Mouse (Mus musculus): ENCODE measurements at regions not wholly inside any gene's neighbourhood (a gene's known extent, or its start where the extent isn't known, plus 50 kb on each side); places are given as distances from the start of the nearest gene placed in this dataset.

DNA sequence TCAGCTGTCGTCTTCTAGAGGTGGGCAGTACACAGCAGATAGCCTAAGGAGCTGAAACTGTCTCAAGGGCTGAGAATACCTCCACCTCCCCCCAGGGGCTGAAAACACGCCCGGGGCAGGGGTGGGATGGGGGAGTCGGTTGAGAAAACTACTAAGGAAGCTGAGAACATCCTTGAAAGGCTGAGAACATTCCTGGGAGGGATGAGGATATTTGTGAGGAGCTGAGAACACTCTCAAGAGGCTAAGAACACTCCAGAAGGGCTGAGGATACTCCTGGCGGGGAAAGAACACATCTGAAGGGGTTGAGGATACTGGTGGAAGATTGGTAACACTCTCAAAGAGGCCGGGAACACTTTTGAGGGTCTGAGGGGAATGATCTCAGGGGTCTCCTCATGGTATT is 81.3 kb upstream of the Gm9887 start:
- no peak for DNase-seq (ENCODE audit: low read depth, low spot score)

DNA sequence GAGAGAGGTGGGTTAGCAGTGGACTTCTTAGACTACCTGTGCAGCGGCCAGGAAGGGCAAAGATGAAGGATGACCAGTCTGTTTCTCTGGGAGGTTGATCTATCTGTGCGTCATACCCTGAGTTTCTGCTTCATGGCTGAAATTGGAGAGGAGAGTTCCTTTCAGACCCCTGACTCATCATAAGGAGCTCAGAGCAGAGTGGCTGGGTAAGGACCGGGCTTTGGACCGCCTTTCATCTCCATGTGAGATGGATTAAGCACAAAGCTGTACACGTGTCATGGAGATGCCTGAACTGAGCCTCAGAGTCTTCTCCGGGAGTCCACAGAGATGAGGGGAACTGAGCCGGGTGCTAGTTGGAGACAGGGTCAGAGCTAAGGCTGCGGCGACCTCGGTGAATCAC is 80.7 kb upstream of the Gm9887 start:
- no peak for DNase-seq (ENCODE audit: low read depth, low spot score)

DNA sequence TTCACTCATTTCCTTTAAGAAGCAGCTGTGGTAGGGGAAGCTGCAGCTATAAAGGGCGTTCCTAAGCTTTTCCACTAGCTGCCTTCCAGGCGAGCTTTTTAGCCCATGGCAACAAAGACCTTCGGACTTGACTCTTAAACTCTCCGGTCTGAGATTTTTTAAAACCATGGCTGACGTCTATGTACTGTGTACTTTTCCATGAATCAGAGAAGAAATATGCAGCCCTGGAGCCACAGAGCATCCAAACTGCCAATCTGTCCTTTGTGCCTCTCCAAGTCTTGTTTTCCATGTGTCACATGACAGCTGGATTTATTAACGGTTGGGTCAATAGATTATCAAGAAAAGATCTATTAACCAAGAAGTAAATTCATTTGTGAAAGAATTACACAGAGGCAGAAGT is 78.9 kb upstream of the Gm9887 start:
- no peak for DNase-seq (ENCODE audit: low read depth, low spot score)

DNA sequence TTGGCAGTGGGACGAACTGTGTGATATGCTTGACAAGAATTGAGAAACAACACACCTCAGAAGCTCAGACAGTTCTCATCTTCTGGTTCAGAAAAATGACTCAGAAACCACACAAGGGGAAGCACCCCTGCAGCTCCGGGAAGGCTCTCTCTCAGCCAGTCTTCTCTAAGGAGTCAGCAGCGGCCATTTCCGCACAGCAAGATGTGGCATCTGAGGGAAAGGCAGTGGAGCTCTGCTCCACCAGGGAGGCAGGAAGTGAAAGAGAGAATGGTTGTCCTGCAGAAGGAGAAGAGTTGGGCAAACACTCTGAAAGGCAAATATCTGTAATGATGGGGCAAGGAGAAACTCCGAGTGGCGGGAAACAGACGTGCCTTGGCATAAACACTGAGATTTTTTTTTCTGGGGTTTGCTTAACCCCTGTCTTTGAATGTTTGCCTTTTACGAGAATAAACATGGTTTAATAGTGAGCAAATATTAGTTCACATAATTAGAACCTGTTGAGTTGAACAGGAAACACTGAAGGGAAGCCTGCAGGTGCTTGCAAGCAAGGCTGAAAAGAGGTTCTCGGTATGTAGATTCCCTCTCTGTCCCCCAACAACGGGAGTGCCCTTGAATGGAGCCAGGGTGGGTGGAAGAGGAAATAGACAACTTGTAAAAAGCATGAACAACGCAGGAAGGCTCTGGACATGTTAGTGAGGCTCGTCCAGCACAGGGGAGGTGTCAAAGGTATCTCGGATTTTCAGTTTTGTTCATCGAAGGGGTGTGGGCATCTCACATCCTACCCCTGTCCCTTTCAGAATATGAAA is 75.9 kb upstream of the Gm9887 start:
- peak; percentile 88 for DNase-seq (ENCODE audit: low read depth, low spot score)

DNA sequence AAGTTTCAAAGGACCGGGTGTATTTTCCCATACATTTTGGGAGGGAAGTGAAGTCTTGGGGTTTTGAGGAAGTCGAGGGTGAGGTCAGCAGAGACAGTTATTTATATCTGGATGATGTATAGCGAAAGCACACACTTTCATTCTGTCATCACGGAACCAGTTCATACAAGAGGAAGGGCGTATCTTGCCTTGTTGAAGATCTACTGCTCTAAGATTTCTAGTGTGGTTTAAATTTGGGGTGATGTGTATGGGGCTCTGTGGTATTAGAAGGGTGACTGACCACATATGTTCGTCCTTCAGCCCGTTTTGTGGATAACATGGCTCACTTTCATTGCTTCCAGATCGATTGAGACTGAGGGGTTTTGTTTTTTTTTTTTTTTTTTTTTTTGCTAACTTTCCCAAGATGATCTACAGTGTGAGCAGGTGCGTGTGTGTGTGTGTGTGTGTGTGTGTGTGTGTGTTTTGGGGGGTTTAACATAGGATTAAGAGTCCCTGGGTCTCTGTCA is 75.1 kb upstream of the Gm9887 start:
- DNase-seq (ENCODE audit: low read depth, low spot score), result peak; percentile 74

DNA sequence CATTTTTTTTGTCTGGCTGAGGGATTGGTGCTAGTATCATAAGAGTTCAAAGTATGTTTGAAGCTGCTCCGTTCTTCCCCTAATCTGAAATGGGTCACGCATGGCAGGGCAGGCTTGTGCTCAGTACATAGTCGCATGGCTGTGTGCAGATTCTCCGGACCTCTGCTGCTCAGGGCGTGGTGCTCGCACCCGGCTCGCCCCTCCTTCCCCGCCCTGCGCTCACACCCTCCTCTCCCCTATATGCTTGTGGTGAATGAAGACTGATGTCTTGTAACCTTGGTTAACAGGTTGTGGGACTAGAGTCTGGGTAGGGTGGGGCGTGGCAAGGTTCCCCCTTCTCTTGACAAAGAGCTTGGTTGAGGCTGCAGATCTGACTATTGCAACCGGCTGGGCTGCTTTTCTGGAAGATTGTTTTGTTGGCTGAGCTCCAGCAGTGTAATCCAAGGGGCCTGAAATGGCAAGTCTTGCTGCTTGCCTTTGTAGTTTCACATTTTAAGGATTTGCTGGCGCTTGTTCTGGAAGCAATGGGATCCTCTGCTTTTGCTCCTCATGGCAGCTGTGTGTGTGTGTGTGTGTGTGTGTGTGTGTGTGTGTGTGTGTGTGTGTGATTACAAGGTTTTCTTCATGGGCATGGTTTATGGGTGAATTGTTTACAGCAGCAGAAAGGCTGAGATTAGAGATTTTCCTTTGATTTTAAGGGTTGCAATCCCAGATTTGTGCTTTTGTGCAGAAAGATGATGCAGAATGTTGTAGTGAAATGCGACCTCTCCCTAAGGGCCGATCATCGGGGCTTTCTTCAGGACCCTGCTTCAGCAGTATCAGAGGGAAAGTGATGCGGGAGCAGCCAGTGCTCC is 74.4 kb upstream of the Gm9887 start:
- peak; percentile 78 for DNase-seq (ENCODE audit: low read depth, low spot score)

DNA sequence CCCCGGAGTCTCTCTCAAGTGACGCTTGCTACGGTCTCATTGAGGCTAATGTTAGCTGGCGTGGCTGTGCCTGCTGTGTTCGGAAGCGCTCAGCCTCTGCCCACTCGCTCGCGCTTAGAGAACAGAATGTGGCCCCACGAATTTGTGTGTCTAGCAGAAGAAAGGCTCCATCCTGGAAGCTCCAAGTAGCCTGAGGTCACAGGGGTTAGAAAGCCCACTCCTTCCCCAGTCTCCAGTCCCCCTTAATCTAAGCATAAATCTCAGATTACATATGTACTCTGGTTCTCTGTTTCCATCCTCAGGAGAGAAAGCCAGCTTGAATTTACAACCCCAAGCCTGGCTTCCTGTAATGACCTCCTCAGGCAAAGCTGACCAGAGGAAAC is 73.8 kb upstream of the Gm9887 start:
- DNase-seq (ENCODE audit: low read depth, low spot score), result peak; percentile 76

DNA sequence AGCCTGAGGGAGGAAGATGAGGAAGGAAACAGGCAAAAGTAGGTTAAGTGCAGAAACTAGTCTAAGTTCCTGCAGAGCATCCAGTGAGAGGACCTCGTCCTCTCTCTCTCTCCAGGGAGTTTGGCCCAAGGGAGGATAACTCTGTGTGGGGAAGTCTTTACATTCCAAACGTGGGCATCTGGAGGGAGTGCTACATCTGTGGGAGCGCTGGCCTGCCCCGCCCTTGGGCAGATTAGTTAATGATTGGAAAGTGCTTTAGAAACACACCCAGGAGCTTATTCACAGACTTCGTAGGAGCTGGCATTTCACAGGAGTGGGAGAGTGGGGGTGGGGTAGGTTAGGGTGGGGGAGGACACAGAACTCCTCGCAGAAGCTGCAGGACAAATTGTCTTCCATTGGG is 70.1 kb upstream of the Gm9887 start:
- no peak for DNase-seq (ENCODE audit: low read depth, low spot score)

DNA sequence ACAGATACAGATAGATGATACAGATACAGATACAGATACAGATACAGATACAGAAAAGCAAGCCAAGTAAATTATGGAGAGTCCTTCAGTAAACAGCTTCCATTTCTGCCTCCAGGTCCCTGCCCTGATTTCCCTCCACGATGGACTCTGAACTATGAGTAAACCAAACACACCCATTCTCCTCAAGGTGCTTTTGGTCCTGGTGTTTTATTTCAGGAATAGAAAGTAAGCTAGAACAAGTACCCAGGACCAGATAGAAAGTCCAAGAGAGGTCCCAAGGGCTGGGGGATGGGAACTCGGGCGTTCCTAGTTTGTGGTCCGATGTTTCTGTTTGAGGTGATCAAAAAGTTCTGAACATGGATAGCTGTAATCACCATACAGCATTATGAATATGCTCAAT is 69.5 kb upstream of the Gm9887 start:
- DNase-seq (ENCODE audit: low read depth, low spot score), result no peak

DNA sequence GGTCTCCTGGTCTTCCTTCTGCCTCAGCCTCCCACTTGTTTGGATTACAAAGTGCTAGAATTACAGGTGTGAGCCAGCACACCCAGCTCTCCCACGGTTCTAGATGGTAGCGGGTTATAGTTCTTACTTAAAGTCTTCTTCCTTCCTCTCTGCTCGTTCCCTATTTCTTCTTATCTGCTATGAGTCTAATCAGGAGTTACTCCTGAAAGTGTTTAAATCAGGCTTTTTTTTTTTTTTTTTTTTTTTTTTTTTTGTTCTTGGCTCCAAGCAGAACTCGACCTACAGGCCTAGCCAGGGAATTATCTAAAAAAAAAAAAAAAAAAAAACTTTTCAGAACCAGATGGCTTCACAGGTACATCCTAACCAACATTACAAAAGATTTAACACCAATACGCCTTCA is 66.0 kb upstream of the Gm9887 start:
- no peak for DNase-seq (ENCODE audit: low read depth, low spot score)

DNA sequence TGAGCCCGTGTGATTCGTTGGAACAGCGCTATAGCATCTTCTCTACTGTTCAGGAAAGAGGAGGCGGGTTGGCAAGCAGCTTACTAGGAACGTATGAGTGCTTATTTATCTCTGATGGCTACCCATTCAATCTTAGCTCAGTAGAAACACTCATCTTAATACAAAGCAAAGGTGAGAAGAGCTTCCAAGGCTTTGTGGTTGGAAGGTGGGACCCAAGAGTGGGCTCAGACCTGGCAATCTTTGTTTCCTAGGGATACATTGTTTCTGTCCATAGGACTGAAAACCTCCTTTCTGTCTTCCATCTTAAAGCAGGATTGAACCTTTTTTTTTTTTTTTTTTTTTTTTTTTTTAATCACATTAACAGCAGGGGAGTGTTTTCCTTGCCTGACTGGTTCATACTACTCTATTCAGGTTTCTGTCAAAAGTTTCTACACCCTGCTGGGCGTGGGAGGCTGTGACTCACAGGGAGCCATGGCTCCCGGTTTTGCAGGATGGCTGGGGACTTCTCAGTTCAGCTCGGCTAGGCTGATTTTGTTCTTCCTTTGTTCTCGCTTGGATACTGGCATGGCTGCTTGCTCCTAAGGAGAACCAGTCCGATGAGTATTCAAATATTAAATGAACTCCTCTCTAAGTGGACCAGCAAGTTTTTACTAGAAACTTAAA is 64.7 kb upstream of the Gm9887 start:
- no peak for DNase-seq (ENCODE audit: low read depth, low spot score)

DNA sequence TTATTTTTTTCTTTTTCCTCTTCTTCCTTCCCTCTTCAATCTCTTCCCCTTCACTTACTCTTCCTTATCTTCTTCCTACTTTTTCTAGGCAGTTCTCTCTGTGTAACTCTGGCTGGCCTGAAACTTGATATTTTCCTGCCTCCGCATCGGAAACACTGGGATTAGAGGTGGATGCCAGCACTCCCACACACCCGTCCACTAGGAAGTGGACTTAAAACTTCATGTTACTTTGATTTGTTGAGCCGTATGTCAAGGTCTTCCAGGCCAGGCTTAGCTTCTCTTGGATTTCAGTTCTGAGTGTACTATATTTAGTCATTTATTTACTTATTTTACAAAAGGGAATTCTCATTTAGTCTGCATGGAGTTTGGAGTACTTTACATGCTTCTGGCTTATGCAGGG is 62.1 kb upstream of the Gm9887 start:
- DNase-seq (ENCODE audit: low read depth, low spot score), result no peak

DNA sequence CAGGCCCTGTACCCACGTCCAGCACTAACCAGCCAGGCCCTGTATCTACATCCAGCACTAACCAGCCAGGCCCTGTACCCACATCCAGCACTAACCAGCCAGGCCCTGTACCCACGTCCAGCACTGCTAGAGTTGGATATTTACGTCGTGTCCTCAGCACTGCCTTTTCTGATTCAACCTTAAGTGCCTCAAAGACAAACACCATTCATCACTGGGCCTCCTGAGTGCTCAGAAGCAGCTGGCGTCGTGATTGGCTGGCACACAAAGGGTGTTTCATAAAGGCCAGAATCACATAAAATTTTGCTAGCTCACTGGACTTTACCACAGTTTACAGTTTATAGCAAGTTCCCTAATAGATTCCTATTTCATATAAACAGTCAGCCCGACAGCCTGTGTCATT is 59.8 kb upstream of the Gm9887 start:
- no peak for DNase-seq (ENCODE audit: low read depth, low spot score)

DNA sequence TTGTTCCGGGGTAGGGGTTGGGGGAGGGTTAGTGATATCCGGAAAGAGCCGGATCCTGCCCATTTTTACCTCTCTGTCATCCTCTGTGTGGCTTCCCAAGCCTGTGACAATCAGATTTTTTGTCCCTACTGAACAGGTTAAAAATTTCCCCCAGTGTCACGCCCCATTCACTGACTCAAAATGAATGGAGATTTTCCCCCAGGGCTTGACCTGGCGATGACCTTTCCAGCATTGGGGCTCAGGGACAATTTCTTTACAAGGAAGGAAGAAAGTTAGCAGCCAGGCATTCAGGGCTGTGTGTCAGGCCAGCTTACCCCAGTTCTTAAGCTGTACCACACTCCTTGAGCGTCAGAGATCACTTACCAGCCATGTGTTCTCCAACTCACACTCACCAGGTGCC is 55.9 kb upstream of the Gm9887 start:
- no peak for DNase-seq (ENCODE audit: low read depth, low spot score)

DNA sequence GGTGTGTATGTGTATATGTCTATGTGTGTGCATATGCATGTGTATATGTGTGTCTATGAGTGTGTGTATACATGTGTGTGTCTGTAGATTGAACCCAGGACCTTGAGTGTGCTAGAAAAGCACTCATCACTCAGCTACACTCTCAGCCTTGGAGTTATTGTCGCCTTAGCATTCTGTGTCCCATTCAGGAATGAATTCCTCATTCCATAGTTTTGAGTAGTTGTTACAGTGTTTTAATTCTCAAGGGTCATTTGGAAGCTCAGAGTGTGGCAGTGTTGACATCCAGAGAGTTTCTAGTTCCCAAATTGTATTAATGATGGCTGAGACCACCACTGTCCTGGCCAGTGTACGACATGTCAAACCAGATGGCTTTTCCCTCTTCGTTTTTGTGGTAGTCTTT is 53.4 kb upstream of the Gm9887 start:
- DNase-seq (ENCODE audit: low read depth, low spot score), result no peak

DNA sequence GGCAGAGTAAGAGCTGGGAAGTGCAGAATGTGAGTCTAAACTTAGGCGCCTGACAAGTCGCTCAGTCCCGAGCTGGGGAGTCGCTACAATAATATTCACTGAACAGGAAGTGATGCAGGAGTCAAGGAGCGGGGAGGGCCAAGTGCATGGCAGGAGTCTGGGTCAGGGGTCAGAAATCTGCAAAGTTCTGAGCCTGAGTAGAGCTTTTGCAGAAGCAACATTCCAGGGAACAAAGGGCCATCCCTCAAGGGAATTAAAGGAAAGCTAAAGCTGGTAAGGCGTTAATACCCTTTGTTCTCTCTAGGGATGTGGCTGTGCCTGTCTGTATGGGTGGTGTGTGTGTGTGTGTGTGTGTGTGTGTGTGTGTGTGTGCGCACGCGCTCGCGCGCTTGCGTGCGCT is 52.7 kb upstream of the Gm9887 start:
- DNase-seq (ENCODE audit: low read depth, low spot score), result no peak

Data from CD4-positive, CD25-positive, alpha-beta regulatory T cell, adult 2 months (primary cell).